Mouse (Mus musculus): ENCODE results near the gene Ppm1e. TPM values are rescaled to one million over a fixed set of nuclear protein-coding genes. Genes with fewer than 3 reads are reported as not detected.
"Not testable (repeated sequence)": the region's sequence is repeated elsewhere in the genome, so short reads cannot be mapped to it uniquely, and the experiment has no call there.

The Ppm1e gene
- total RNA-seq, 2 experiments from 2014 or later: 1.4 to 3.4 TPM

DNA sequence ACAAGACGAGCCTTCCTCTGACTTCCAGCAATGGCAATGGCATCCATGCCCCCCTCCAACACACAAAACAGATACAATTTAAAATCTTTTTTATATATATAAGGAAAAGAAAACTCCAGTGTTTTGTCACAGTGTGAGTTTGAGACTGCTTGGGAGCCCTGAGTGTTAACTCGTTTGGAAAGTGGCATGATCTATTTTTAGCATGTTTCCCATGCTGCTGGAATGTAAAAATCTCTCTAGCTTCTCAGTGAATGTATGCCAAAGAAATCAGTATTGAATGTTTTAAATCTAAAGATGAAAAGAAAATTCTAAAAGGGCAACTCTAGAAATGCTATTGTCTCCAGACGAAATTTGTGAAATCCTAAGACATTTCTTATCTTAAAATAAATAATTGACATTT is 45.3 kb downstream of the Ppm1e start:
- ATAC-seq (replicated peaks; ENCODE audit: low FRiP score, poor library complexity, severe bottlenecking): no peak

DNA sequence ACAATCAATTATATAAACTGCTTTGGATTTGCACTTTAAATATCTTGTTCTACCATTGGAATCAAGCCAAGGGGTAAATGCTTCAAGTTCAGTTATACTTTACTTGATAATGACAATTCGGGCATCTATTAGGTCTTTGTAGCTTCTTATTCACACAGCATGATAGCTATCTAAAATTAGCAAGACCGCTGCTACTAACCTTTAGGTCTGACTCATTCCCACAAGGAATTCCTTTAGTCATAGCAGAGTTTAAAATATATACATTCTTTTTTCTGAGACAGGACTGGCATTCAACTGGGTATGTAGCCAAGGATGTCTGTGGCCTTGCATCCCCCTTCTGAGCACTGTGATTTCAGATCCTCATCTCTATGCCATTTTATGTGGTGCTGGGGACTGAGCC is 48.5 kb downstream of the Ppm1e start:
- ATAC-seq (replicated peaks; ENCODE audit: low FRiP score, poor library complexity, severe bottlenecking): no peak

DNA sequence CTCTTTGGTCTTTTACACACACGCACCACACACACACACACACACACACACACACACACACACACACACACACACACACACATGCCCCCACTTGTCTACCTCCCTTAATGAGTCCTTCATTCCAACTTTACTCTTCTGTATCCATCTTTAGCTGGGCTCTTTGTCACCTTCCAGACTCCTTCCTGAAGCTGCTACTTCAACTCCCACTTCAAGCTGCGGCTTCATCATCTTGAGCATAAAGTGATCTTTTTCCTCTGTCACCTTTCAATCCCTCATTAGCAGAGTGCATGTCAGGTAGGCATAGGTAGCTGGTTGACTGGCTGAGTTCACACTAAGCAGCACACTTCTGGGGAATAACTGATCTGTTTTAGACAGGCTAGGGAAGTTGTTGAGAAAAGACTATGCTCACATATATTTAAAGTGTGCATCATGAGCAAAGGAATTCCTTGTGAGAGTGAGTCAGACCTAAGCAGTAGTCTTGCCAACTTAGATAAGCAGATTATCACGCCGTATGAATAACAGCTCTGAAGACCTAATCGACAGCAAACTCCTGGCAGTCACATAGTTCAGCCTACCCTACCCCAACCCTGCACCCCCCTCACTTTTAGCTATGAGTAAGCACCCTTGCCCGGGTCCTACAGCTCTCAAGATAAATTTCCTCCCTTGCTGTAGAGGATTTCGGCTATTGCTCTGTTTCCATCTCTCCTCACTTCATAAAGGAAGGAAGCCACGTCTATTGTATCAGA is 49.3 kb downstream of the Ppm1e start:
- ATAC-seq (replicated peaks; ENCODE audit: low FRiP score, poor library complexity, severe bottlenecking): no peak

DNA sequence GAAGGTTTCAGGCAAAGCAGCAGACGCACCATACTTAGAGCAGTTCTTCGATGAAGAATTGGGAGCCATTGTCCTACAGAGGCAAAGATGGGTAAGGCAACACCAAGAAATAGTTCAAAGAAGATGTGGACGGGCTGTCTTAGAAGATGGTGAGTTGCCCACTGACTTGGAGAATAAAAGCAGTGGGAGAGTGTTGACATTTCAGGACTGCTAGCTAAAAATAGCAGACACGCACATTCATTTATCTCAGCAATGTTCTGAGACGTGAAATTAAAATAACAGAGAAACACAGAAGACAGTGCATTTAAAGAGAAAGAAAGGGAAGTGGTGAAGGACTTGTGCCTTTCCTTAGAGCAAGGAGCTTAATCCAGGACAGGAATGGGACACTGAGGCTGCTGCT is 59.8 kb downstream of the Ppm1e start:
- no peak for ATAC-seq (replicated peaks; ENCODE audit: low FRiP score, poor library complexity, severe bottlenecking)

DNA sequence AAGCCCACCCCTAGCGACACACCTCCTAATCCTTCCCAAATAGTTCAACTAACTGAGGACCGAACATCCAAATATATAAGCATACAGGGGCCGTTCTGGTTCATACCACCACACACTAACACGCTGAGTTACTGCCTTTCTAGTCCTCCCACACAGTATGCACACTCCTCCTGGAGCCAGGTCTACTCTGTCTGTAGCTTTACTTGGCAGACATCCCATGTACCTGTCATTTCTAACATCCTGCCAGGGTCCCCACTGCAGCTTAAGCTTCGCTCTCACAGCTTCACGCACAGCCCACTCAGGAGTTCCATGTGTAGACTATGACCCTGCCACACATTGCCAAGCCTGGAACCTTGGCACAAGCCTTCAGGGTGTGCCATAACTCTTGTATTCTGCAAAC is 62.4 kb downstream of the Ppm1e start:
- ATAC-seq (replicated peaks; ENCODE audit: low FRiP score, poor library complexity, severe bottlenecking): no peak

DNA sequence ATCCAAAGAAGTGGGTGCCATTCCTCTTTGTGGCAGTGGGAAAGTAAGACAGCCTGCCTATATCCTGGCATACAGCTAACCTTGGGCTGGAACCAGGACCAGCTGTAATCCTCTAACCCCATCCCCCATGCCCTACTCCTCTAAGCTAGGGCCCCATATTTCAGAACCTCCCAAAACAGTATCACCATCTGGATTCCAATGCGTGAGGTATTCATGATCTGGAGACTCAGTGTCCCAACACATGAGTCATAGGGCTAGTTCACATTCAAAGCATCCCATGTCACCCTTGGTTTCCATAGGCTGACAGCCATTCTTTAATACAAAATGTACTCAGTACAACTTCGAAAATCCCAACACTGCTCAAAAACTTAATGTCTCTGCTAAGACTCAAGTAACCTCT is 63.2 kb downstream of the Ppm1e start:
- ATAC-seq (replicated peaks; ENCODE audit: low FRiP score, poor library complexity, severe bottlenecking): no peak

DNA sequence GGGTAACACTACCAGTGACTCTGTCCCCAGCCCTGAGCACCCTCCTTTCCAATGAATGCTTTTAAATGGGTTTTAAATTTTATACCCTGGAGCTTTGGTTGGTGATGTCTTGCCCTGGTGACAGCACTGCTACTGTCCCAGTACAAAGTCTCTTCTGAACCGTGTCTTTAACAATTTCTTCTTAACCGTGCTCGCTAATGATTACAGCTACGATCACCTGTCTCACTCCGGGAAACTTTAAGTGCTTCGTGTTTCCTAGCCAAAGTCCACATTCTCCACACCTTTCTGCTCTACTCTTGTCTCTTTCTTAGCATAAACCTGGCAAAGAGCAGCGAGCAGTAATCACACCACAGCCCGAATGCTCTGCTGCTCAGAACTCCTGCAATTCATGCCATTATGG is 69.5 kb downstream of the Ppm1e start:
- ATAC-seq (replicated peaks; ENCODE audit: low FRiP score, poor library complexity, severe bottlenecking): no peak

DNA sequence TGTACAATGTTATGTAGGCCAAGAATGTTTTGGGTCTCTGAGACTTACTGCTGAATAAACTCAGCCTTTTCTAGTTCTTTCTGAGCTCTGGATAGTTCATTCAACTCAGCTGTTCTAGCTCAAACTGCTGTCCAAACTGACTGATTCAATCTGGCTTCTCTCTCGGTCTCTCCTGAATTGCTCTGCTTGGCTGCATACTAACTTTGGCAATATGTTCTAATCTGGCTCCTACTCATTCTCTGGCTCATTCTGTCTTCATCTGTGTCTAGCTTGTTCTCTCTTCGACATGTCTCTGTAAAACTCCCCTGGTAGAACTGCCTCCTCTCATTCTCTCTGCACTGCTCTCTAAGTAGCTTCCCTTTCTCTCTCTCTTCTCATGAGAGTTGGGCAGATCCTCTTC is 72.6 kb downstream of the Ppm1e start:
- ATAC-seq (replicated peaks; ENCODE audit: low FRiP score, poor library complexity, severe bottlenecking): no peak

DNA sequence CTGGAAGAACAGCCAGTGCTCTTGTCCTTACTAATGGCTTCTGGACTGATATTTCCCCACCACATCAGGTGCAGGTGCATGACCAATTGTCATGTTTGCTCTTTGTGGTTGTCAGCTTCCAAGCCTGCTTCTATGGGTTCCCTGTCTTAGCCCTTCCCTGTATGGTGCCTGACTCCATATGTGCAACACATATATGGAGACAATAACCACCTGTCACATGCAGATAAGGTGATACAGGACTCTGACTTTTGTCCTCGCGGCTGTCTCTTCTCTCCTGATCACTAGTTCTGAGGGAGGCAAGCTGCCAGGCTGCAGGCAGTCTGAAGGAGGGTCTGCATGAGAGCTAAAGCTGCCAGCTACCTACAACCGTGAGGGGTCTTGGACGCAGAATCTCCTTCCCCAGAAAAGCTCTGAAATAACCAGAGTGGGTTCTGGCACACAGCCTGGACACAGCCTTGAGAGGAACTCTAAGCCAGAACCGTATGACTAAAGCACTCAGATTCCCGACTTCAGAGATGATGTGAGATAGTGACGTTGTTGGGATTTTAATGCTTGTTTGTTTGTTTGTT is 76.8 kb downstream of the Ppm1e start:
- no peak for ATAC-seq (replicated peaks; ENCODE audit: low FRiP score, poor library complexity, severe bottlenecking)

DNA sequence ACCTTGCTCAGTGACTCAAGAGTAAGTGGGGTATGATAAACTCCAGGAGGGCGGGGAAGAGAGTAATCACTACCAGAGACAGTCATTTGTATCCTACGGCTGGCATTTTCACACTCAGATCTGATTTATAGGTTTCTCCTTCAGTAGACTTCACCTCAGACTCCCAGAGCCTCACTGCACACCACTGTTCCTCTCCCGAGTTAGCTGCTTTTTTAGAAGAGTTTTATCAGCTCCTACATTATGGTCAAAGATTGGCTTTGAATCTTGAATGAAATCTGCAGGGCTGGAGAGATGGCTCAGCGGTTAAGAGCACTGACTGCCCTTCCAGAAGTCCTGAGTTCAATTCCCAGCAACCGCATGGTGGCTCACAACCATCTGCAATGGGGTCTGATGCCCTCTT is 79.4 kb downstream of the Ppm1e start:
- no peak for ATAC-seq (replicated peaks; ENCODE audit: low FRiP score, poor library complexity, severe bottlenecking)

DNA sequence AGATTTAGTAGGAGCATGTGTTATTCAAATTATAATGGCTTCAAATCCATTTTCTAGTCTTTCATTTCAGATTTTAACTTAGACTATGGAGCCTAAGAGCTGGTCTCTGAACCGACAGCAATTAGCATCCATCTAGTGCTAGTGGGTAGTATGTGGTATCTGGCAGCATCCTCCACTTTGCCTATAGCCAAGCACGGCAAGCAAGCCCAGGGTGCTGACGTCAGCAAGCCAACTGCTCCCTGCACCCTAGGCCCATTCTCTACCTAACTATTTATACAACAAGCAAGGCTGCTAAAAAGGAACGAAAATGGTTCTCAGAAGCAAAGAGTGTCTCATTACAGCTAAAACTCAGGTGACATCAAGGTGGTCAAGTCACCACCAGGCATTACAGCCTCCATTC is 80.0 kb downstream of the Ppm1e start:
- no peak for ATAC-seq (replicated peaks; ENCODE audit: low FRiP score, poor library complexity, severe bottlenecking)

DNA sequence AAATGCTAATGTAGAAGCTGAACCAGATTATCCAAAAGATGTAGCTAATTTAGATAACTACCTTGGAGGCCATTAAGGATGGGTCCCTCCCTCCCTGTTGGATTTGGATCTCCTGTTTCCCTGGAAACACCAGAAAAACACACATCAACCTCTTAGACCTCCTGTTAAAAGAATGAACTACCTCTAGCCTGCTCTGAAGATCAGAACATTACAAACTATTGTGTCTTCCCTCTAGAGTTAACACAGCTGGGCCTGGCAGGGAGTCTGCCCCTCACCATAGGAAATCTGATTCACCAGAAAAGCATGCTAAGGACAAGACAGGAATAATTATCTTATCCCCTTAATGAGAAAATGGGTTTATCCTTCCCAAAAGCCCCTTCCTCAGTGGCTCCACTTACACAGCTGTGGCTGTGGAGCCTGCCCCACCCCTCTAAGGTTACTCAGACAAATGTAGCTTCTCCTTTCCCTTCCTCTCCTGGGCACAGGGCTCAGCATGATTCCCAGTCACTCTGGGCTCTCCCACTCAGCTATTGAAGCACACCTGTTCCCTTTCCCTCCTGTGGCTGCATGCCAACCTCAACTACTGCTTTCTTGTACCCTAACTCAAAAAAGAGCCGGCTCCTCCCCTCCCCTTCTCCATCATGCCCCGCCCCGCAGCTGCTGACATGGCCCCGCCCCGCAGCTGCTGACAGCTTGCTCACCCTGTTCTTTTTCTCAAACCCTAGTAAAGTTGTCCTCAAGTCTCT is 82.4 kb downstream of the Ppm1e start:
- ATAC-seq (replicated peaks; ENCODE audit: low FRiP score, poor library complexity, severe bottlenecking): no peak

DNA sequence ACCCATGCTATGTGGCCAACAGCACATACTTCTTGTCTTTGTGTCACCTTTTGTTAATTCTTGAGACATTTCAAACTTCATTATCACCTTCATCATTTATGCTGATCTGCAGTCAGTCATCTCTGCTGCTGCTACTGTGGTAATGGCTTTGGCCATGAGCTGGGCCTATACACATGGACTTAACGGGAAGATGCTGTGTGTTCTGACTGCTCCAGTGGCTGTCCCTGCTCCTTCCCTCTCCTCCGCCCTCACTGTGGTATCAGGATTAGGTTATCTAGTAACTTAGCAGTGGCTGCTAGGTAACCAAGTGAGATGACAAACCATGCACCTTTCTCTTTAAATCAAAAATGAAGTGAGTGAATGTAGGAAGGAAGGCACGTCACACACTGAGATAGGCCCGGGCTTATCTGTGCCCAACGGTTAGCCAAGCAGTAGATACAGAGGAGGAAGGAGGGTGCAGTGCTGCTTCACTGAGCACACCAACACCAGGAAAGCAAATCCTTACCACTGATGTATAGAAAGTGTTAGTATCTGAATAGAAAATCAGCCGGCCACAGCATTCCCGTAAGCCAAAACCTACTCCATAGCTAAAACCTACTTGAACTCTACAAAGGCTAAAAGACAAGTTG is 83.3 kb downstream of the Ppm1e start:
- 0 out of 2 replicates have a peak, but pooled peaks have one; percentile 19 for ATAC-seq (replicated peaks; ENCODE audit: low FRiP score, poor library complexity, severe bottlenecking)

DNA sequence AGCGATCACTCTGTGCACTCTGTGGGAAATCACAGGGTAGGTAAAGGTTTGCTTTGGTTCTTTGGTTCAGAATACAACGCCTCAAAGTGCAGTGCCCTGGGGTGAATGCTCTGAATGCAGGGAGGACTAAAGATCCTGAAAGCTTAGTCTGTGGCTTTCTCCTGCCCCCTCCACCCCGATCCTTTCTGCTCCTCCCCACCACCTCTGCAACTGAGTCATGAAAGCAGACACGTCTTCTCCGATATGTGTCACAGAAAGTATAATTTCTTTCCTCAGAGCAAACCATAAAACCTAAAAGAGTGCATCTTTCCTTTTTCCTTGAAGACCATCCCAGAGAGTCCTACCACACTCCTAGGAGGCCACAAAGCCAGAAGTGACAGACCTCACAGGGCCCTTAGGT is 86.1 kb downstream of the Ppm1e start:
- no peak for ATAC-seq (replicated peaks; ENCODE audit: low FRiP score, poor library complexity, severe bottlenecking)

DNA sequence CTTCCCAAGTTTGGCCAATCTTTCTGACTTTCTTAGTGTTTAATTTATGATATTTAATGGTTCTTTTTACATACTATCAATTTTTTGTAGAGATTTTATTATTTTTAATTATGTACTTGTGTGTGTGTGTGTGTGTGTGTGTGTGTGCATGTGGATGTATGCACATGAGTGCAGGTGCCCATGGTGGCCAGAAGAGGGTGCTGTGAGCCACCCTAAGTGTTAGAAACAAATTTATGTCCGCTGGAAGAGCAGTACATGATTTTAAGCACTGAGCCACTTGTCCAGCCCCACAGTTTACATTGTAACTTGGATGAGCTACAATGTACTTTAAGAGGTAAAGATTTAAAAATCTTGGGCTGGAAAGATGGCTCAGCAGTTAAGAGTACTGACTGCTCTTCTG is 87.3 kb downstream of the Ppm1e start:
- no peak for ATAC-seq (replicated peaks; ENCODE audit: low FRiP score, poor library complexity, severe bottlenecking)

DNA sequence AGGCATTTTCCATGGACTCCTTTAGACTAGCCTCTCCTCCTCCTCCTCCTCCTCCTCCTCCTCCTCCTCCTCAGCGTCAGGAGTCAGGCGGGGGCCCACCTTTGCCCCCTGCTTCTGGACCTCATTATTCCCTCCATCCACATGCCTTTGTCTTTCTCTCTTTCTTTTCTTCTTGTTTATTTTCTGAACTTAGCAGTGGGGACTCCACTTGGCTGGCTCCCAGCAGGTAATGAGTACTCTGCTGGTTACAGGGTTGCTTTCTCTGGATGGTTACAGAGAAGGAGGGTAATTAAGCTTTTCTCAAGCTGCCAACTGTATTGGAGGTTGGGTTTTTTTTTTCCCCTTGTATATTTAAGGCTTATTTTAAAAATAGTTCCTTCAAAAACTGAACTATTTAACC is 87.9 kb downstream of the Ppm1e start:
- ATAC-seq (replicated peaks; ENCODE audit: low FRiP score, poor library complexity, severe bottlenecking): no peak

DNA sequence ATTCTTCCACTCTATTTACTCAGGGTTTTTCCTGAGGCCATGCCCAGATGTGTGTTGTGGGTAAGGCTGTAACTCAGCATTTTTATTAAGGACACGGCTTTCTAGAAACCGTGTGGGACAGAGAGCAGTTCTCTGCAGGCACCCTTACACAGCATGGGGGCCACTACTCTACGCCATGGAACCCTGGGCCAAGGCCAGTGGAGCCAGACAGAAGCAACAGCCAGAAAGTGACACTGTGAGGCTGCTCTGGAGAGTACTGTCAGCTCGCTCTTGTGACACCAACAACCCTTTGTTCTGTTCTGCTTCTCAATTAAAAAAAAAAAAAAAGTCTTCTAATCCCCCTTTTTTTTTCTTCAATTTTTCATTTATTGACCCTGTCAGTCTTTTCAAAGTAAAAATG is 88.4 kb downstream of the Ppm1e start:
- ATAC-seq (replicated peaks; ENCODE audit: low FRiP score, poor library complexity, severe bottlenecking): no peak

DNA sequence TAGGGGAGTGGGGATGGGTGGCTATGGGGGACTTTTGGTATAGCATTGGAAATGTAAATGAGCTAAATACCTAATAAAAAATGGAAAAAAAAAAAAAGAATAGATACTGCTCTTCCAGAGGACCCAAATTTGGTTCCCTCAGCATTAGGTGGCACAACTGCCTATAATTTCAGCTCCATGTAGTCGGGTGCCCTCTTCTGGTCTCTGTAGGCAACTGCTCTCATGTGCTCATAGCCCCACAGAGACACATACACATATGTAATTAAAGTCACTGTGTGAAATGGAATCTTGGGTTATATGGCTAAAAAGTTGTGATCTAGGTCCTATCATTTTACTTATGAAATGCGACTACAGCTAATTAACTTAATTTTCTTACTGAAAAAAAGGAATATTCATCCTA is 90.0 kb downstream of the Ppm1e start:
- no peak for ATAC-seq (replicated peaks; ENCODE audit: low FRiP score, poor library complexity, severe bottlenecking)

DNA sequence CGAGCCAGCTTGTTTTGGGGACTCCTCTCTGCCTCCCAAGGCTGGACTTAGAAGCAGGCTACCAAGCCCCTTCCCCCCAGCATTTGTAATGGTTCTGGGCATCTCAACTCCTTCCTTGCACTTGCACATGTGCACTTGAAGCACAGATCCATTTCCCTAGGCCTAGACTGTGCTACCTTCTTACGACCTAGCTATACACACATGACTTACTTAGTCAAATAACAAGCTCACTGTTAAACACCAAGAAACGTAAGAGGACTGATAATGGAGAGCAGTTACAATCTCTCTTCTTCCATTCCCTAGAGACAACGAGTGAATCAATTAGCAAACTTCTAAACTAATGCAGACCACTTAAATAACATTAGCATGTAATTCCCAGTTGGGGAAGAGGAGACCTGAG is 92.6 kb downstream of the Ppm1e start:
- no peak for ATAC-seq (replicated peaks; ENCODE audit: low FRiP score, poor library complexity, severe bottlenecking)

DNA sequence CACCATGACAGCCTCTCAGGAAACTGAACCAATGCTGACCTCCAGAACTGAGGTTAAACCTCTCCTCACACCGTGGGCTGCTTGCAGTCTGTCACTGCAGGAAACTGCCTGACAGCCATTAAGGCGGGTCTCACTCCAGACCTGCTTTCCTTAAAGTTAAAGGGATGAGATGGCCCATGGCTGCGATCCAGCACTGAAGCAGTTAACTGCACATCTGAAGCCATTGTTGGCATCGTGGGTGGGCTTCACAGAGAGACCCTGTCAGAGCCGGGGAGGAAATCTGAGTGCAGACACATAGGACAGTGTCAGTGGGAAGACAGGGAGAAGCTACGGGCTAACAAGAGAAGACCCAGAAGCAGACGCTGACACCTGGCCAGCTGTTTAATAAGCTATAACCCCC is 94.9 kb downstream of the Ppm1e start:
- ATAC-seq (replicated peaks; ENCODE audit: low FRiP score, poor library complexity, severe bottlenecking): no peak

DNA sequence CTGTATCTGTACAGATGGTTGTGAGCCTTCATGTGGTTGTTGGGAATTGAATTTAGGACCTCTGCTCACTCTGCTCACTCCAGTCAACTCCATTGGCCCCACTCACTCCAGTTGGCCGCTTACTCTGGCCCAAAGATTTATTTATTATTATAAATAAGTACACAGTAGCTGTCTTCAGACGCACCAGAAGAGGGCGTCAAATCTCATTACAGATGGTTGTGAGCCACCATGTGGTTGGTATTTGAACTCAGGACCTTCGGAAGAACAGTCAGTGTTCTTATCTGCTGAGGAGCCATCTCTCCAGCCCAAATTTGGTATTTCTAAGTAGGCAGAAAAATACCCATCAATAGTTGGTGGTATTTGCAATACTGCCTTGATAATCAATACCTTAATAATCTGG is 97.1 kb downstream of the Ppm1e start:
- ATAC-seq (replicated peaks; ENCODE audit: low FRiP score, poor library complexity, severe bottlenecking): not testable (repeated sequence)

All from erythroid progenitor cell, adult 5-6 weeks (primary cell).